Mouse (Mus musculus) kidney, postnatal 10 days (tissue): ENCODE results near the gene Kri1.
"Not testable (repeated sequence)": the region's sequence is repeated elsewhere in the genome, so short reads cannot be mapped to it uniquely, and the experiment has no call there.

Source experiments
- DNase-seq: peaks from one replicate; pipeline ENCODE4 v3.0.0; 2021; ENCODE audit warnings: mixed read lengths

Gene Kri1

GRCm38 (mm10) chr9:21273520-21274228, 14.1 kb downstream of the Kri1 start:
- DNase-seq: no peak

GRCm38 (mm10) chr9:21273094-21273493, 14.7 kb downstream of the Kri1 start:
- no peak for DNase-seq

- no peak for DNase-seq
Observed at GRCm38 (mm10) chr9:21272391-21272790, 15.4 kb downstream of the Kri1 start.

- DNase-seq: not testable (repeated sequence)
Observed at GRCm38 (mm10) chr9:21269590-21269989, 18.2 kb downstream of the Kri1 start.

- DNase-seq: no peak
Observed at GRCm38 (mm10) chr9:21268305-21268704, 19.5 kb downstream of the Kri1 start.

GRCm38 (mm10) chr9:21266889-21267288, 20.9 kb downstream of the Kri1 start:
- no peak for DNase-seq

GRCm38 (mm10) chr9:21265611-21266010, 22.2 kb downstream of the Kri1 start:
- peak; percentile 61 for DNase-seq

GRCm38 (mm10) chr9:21265000-21265561, 22.7 kb downstream of the Kri1 start, which contains the start of gene Atg4d:
Atg4d (plus strand) TSS chr9:21265293.
- peak; percentile 99 for DNase-seq

GRCm38 (mm10) chr9:21264272-21264999, 23.3 kb downstream of the Kri1 start:
- DNase-seq: no peak

- no peak for DNase-seq
Observed at GRCm38 (mm10) chr9:21261831-21262230, 25.9 kb downstream of the Kri1 start.

- DNase-seq: no peak
Observed at GRCm38 (mm10) chr9:21260491-21261040, 27.2 kb downstream of the Kri1 start.

- not testable (repeated sequence) for DNase-seq
Observed at GRCm38 (mm10) chr9:21256349-21256748, 31.4 kb downstream of the Kri1 start.

GRCm38 (mm10) chr9:21254690-21255089, 33.1 kb downstream of the Kri1 start:
- no peak for DNase-seq

GRCm38 (mm10) chr9:21251116-21251735, 36.5 kb downstream of the Kri1 start:
- no peak for DNase-seq

- no peak for DNase-seq
Observed at GRCm38 (mm10) chr9:21250509-21250908, 37.3 kb downstream of the Kri1 start.

GRCm38 (mm10) chr9:21249629-21250508, 37.9 kb downstream of the Kri1 start:
- no peak for DNase-seq

- peak; percentile 66 for DNase-seq
Observed at GRCm38 (mm10) chr9:21248326-21248725, 39.4 kb downstream of the Kri1 start, which contains the start of gene S1pr5. S1pr5 (minus strand) TSS chr9:21248443.

- no peak for DNase-seq
Observed at GRCm38 (mm10) chr9:21246342-21246741, 41.4 kb downstream of the Kri1 start.

GRCm38 (mm10) chr9:21245113-21245487, 42.7 kb downstream of the Kri1 start:
- no peak for DNase-seq

- DNase-seq: peak; percentile 46
Observed at GRCm38 (mm10) chr9:21244428-21245112, 43.2 kb downstream of the Kri1 start.

- no peak for DNase-seq
Observed at GRCm38 (mm10) chr9:21243826-21244427, 43.8 kb downstream of the Kri1 start.
